Mouse (Mus musculus): ENCODE results near the gene Asb8.

Gene Asb8

DNA sequence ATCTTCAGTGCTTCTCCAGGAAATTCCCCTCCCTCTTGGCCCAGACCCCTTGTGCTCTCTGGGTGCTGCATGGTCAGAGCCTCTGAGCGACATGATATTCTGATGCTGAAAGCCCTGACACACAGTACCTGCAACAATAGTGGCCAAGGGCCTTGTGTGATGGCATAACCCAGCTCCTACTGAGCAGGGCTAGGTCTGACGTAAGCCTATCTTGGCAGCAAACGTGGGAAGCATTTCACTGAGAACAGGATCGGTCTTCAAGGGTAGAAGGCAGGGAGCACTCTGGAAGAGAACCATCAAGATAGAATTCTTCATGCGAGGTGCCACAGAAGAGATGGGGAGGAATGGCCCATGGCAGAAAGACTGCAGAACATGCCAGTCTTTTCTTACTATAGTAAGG is at the start of gene Asb8:
Gene Asb8, minus strand, starts transcription at position 101 of the 400 bp plus-strand sequence.
- DNase-seq: no peak

DNA sequence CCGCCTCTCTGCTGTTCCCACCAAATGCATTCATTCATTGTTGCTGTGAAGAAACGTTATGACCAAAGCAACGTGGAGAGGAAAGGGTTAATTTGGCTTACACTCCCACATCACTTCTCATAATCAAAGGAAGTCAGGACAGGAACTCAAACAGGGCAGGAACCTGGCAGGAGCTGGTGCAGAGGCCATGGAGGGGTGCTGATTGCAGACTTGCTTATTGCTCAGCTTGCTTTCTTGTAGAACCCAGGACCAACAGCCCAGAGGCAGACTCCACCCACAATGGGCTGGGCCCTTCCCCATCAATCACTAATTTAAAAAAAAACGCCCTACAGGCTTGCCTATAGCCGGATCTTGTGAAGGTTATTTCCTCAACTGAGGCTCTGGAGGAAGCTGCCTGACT is 48.7 kb upstream of the Asb8 start:
- DNase-seq: no peak

DNA sequence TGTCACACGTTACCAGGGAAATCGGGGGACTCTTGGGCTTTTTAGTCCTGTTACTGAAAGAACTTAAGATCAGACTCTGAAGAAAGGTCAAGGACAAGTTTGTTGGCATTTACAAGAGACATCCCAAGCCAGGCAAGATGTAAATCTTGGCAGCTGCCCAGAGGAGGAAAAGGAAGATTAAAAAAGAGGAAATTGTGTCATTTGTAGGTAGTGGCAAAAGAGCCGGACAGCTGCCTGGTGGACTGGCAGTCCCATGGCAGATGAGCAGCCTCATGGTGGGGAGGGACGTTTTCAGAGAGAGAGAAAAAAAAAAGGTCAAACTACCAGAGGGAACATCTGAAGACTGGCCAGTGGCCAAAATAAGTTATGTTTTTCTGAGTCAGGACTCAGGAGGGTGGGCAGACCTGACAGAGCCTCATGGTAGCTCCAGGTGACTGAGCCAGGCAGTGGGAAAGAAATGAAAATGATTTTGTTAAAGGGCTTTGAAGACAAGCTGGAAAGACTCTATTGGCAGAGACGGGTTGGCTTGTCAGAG is 48.0 kb upstream of the Asb8 start:
- DNase-seq: no peak

DNA sequence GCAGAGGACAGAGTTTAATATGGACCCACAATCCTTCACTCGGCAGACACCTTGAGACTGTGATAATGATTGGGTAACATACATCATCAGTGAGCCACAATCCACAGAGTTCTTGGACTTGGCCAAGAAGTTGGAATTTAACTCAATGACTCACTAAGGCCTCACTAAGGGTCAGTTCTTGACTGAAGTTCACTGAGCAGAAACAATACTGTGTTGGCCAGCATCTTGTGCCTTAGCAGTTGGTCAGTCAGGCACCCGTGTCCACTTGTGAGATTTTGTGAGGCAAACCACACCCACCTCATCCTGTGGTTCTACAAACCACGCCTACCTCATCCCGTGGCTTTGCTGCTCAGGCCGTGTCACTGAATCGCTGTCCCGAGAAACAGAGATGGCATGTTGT is 44.3 kb upstream of the Asb8 start:
- DNase-seq: no peak

DNA sequence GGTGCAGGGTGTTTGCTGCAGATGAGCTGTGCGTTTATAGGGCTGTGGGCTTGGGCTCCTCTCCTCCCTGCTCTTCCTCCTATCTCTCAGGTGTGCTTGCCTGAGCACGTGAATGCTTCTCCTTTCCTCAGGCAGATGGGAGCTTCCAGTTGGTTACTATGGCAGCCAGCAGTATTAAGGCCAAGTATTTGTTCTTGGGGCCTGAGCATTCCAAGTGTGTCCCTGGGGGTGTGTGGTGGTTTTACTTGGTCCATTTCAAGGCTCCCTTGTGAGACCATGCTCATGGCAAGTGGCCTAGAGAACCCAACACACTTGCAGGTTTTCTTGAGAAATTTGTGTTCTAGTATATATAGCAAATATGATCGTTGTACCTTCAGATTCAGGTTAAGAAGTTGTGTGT is 30.0 kb upstream of the Asb8 start, which contains the start of gene Olfr288:
Gene Olfr288, minus strand, starts transcription at position 101 of the 400 bp plus-strand sequence.
- no peak for DNase-seq

DNA sequence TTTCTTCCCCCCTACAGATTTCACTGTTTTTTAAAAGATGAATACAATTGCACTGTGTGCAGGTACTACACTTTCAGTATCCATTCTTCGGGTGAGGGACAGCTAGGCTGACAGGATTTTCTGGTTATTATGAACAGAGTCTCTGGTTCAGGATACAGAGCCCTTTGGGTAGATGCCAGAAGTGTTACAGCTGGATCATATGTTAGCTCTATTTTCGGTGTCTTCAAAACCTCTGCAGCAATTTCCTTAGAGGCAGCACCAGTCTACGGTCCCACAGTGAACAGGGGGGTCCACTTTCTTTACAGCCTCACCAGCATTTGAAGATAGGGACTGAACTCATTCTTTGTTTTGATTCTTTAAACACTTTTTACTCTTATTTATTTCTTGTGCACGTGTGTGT is 19.0 kb upstream of the Asb8 start:
- DNase-seq: no peak

DNA sequence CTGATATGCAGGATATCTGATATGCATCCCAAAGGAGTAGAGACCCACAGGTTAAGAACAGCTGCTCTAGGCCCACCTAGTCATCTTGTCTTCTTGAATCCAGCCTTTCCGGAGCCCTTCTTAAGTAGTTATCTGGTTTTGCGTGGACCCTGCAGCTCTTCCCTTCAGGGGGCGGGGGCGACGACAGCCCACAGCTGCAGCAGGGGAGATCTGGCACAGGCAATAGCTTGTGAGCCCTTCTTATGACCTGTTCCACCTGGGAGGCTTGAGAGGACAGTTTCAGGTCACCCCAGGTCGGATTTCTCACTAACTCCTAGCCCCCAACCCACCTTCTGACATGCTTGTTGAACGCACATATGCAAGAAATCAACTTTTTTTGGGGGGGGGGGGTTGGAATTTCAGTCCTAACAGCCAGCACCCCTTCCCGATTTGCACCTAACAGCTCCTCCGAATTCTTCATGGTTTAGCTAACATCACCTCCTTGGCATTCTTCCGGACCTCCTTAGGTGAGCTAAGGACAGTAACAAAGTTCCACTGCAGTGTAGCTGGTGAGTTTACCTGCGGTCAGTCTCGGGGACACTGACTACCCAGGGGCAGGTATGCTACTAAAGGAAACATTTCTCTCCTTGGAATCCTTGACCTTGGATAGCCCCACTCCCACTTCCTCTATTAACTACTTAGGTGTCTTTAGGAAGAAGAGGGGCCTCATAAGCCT is 16.6 kb upstream of the Asb8 start:
- DNase-seq: no peak

DNA sequence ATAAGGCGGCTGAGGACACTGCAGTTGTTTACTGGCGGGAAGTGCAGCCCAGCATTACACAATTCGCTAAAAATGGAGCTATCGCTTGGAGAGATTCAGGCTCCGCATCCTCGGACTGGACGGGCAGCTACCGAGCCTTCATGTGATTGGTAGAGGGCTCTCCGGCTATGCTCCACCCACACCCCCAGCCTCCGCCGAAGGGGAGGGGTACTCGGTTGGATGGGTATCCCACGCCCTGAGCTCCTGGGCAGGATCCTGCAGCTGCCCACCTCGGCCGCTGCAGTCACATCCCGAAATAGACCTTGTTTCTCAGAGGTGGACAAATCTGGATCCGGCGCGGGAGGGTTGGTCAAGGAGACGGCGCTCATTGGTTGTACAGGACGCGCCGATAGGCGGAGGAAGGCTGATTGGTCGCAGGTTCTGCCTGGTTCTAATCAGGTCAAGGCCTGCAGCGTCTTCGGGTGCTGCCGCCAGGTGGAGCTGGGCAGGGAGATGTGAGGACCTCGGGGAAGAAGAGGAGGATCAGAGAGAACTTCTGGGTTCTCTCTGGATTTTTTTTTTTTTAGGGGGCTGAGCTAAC is 15.8 kb upstream of the Asb8 start:
- DNase-seq: peak; percentile 81

DNA sequence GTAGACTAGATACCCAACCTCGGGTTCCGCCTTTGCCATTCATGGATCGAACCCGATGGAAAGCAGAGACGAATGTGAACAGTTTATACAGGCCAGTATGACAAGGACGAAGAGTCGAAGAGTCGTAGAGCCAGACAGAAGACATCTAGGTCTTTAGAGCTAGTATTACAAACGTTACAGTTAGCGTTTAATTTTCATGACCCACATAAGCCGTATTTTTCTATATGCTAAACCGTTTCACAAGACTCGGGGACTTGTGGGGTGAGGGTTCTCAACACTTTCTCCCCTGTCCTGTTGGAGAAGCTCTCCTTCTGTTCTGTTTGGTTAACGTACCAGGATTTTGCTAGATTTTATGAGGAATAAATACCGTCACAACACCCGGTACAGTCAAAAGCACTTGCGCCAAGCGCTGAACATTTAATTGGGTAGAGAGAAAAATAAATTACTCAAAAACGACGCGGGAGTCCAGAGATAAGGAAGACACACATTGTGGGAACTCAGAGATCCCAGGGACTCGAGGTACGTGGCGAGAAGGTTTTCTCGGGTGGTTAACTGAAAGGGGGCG is 15.2 kb upstream of the Asb8 start:
- no peak for DNase-seq

DNA sequence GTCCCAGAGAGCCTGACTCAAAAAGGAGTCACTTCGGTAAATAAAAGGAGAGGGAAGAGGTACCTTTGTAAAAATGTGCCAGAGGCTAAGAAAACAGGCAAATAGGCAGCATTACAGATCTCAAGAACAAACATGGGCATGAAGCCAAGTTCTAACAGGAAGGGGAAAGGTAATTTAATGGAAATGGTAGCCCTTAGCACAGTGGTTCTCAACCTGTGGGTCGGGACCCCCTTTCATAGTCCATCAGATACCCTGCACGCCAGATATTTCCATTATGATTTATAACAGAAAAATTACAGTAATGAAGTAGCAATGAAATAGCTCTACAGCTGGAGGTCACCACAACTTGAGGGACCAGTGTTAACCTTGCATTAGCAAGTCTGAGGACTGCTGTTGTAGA is 11.9 kb upstream of the Asb8 start:
- no peak for DNase-seq

DNA sequence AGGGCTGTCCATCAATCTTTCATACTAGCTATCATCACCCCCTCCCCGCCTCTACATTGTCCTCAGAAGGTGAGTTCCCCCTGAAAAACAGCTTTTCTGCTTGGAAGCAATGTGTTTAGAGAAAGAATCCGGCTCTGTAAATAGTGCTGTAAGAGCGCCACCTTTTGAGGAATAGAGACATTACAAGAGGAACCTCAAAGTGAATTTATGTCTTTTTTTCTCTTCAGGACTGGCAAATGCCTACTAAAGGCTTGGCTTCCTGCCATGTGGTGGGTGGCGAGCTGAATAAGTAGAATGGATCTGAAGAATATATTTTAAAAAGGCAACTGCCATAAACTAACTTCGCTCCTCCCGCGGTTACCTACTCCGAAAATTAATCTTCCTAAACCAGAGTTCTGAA is 8.4 kb upstream of the Asb8 start:
- DNase-seq: peak; percentile 14

DNA sequence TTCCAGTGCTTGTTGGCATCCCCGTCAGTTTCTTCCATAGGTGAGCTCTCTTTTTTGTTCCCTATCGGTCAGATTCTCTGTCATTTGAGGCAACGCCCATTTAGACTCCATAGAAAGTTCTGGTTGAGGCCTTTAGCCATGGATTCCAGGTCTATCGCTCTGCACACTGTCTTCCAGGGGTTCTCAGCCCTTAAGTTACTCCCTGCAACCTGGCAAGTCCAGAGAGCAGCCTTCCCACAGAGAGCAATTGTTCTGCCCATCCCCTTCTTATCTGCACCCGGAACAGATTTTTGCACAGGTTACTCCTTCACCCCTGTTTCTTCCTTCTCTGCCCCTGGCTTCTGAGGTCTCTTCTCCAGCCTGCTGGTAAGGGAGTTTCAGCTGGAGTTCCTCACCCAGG is 6.7 kb upstream of the Asb8 start:
- no peak for DNase-seq

DNA sequence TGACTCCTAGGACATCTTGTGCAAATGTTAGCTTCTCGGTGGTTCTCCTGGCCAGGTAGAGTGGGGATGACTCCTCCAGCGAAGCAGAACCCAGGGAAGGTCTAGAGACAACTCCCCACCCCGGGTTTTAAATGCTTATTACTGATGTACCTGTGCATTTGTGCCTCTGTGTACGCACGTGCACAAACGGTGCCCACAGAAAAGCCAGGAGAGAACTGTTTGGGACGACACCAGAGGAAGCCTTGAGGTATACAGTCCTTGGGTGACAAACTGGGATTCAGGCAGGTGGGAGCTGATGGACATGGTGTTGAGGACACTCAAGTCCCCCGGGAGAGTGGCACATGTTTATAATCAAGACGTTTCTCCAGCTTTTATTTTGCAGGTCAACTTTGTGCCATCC is 5.5 kb upstream of the Asb8 start:
- DNase-seq: no peak

DNA sequence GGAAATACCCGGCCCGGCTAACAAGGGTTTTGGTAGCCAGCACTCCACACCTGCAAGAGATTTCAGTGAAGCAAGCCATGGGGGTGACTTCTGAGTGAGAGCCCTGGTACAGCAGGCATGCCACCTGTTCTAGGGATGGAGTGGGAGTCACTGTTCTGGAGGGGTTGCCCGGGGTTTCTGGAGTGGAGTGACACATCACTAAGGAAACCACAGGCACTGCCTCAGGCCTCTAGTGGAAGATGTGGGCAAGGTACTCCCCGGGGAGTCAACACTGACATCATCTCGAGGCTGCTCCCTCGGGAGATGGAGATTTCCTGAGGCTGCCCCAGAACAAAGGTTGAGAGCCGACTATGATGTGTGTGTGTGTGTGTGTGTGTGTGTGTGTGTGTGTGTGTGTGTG is 4.9 kb upstream of the Asb8 start:
- no peak for DNase-seq

DNA sequence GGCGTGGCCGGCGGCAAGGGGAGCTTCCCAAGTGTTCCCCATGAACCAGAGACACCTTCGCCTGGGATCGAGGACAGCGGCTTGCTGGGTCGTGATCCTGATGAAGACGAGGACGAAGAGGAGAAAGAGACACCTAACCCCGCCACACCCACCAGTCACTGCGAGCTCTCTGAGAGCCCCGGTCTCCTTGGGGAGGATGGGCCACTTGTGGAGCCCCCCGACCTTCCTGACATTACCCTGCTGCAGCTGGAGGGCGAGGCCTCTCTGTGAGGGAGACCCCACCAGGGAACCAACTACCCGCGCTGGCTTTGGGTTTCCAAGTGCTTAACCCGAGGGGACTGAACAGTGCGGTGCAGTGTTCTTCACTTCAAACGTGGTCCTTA is 3.2 kb upstream of the Asb8 start:
- DNase-seq: peak; percentile 4

DNA sequence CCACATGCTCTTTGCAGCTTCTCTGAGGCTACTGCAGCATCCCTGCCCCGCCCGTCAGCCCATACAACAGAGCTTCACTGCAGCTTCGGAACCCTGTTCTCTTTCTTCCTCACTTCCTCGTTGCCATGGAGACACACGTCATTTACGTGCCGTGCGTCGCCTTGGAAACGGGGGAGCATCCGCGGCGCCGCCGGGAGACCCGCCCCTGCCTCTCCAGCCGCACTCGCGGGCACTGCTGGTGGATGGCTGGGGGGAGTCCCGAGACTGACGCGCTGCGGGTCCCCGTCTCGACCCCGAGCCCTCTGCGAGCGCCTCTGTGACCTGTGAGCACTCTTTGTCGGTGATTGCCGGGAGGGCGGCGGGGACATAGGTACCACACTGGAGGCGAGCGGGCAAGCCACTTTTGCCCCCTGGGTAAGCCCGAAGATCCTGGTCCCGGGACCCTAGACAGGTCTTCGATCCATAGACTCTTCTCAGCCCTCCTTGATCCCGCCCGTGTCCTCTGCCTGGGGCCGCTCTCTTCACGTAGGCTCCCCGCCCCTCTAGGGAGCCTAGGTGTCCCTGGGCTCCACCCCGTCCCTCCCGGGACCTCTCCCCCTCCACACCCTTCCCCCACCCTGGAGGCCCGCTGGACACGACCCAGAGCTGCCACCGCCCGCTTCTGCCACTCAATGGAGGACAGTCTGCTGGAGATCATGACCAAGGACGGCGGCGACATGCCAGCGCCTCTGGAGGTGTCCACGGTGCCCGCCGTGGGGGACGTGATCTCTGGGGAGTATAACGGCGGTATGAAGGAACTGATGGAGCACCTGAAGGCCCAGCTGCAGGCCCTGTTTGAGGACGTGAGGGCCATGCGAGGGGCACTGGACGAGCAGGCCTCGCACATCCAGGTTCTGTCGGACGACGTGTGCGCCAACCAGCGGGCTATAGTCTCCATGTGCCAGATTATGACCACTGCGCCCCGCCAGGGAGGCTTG is 2.5 kb upstream of the Asb8 start:
- DNase-seq: peak; percentile 82

DNA sequence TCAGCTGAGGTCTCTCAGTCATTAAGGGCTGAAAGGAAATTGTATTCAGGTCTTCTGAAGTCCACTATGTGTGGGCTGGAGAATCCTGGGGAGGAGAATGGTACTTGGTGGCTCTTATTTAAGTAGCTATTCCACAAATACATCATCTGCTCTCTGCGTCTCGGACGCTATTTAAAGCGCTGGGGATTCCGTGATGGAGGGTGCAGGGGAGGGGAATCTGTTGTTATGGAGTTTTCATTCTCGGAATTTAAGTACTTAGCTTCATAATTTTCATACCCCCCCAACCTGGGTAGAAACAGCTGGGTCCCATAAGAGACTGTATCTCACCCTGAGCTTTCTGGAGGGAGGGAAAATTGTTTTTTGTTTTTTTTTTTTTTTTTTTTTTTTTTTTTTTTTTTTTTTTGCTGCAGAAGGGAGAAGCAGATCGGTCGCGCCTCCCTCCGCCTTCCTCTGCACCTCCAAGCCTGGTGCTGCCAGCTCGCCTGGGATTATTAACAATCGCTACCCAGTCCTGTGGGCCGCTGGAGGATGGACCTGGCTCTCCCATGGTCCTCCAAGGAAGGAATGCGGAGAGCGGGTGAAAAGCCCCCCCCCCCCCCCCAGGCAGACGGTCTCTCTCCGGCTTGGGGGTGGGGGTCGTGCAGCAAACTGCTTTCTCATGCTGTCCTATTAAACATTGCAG is 1.7 kb upstream of the Asb8 start, which contains the start of gene Ccdc184:
Gene Ccdc184, plus strand, starts transcription at position 196 of the 682 bp plus-strand sequence.
- DNase-seq: no peak

DNA sequence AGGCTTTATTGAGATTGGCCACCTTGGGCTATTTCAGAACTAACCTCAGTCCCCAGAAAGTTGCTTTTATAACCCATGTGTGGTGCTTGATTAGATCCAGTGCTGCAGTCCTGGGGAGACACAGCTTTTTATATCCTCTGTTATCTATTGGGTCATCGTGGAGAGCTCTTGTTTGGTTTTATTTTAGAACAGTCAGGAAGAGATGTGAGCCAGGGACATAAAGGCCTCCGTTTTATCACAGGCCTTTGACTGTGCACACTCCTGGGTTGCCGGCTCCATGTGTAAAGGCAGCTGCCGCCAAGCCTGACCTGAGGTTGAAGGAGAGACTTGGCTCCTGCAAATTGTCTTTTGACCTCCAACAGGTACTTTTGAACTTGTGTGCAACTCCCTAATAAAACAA is 2.9 kb downstream of the Asb8 start:
- no peak for DNase-seq

DNA sequence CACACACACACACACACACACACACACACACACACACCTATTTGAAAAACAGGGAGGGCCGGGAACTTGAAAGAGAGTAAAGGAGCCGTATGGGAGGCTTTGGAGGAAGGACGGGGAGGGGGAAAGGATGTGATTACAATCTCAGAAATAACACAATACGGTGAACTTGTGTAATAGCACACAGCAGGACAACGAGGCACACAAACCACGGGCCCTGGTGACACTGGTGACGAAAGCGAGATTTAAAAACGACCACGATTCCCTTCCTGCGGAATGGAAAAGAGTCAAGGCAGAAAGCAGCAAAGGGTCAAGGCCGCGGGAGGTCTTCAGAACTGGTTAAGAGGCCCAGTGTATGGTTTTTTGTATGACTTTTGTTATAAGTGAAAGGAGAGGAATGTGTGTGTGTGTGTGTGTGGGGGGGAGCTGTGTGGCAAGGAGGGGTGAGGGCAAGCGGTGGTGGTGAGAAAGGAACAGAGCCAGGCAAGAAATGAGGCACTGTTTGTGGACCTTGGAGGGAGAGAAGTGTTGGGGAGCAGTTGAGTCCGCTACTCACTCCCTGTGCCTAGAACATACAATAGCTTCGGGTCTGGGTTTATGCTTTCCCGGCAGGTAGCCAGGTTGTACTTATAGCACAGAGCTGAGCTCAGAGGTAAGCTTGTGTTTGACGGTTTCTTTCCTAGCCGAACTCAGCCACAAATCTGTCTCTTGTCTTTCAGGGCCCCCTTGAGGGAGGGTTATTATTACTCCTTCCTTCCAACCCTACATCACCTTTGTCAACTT is 4.2 kb downstream of the Asb8 start:
- DNase-seq: no peak

DNA sequence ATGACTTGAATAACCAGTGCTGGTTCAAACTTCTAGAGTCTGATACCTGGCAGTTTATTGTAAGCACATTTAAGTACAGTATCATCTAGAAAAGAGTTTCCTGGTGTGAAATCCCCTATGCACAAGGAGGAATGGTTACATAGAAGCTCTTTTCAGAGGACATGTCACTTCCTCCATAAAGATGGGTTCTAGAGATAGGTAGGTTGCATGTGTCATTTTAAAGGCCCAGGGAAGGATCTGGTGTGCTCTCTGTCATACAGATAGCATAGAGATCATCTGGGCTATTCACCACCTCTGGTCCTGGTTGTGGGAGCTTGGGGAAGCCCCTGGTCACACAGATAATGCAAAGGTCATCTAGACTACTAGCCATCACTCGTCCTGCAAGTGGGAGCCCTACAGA is 8.2 kb downstream of the Asb8 start:
- DNase-seq: no peak

DNA sequence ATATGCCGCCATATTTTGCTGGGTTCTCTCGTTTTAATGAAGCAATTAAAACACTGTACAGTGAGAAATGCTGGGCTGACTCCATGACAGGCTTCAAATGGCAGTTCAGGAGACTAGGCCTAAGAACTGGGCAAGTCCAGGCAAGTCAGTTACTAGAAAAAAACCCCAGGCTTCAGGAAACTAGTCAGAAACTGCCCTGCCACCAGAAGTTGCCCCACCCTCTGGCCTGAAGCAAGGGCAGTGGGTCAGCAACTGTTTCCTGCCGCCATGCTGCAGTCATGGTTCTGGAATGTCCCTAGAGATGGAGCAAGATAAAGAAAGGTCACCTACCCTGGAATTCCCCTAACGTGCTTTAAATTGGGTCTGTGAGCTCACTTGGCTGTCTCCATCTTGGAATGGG is 9.5 kb downstream of the Asb8 start:
- no peak for DNase-seq

DNA sequence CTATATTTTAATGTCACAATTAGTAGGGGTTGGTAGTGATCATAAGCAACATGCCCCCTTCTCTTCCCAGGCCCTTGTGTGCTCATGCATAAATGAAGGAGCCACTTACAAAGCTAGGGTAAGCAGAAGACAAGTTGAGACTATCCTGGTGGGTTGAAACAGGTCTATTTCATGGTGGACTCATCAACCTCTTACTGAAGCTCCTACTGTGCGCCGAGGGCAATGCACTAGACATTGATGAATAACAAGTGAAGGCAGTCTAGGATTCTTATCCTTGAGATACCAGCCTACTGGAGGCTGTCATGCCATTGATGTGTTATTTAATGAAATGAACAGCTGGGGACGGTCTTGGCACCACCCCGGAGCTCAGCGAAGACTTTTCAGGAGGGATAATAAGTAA is 10.2 kb downstream of the Asb8 start:
- DNase-seq: no peak

Data from thymus, postnatal 14 days (tissue).